Mouse (Mus musculus): ENCODE measurements at regions not wholly inside any gene's neighbourhood (a gene's known extent, or its start where the extent isn't known, plus 50 kb on each side); places are given as distances from the start of the nearest gene placed in this dataset.

- no peaks in the 10 kb centered on the region for H3K36me3 ChIP-seq (ENCODE audit: control insufficient read depth, insufficient read depth, low read length)
- H3K27ac ChIP-seq (ENCODE audit: low read length) = no peak overlapping the region
- no peak overlapping the region for H3K4me2 ChIP-seq (ENCODE audit: low read depth, low read length)
- 69% methylated on average over 5 of the region's 5 CpGs for WGBS
- H3K9me3 ChIP-seq (ENCODE audit: control insufficient read depth, low read length) = no peaks in the 10 kb centered on the region
- no peaks in the 10 kb centered on the region for H3K4me1 ChIP-seq (ENCODE audit: control insufficient read depth, insufficient read depth, low read length)
- H3K4me3 ChIP-seq (ENCODE audit: low read length) = no peak overlapping the region
- ATAC-seq = no peak
- H3K9ac ChIP-seq (ENCODE audit: low read depth, low read length) = no peak overlapping the region
- H3K27me3 ChIP-seq (replicated peaks; ENCODE audit: control insufficient read depth, insufficient read depth, low read length) = no peaks in the 10 kb centered on the region
Observed at GRCm38 (mm10) chr5:118815783-118816182, 255.3 kb downstream of the Med13l start.

GRCm38 (mm10) chr5:118818294-118818693 lies 257.8 kb downstream of the Med13l start:
- Histone ChIP-seq H3K36me3 (ENCODE audit: control insufficient read depth, insufficient read depth, low read length) (no peaks in the 10 kb centered on the region), H3K27me3 (replicated peaks; ENCODE audit: control insufficient read depth, insufficient read depth, low read length) (no peaks in the 10 kb centered on the region), H3K4me1 (ENCODE audit: control insufficient read depth, insufficient read depth, low read length) (no peaks in the 10 kb centered on the region), H3K27ac (ENCODE audit: low read length) (no peak overlapping the region), H3K9ac (ENCODE audit: low read depth, low read length) (no peak overlapping the region), H3K4me3 (ENCODE audit: low read length) (no peak overlapping the region), H3K4me2 (ENCODE audit: low read depth, low read length) (no peak overlapping the region), H3K9me3 (ENCODE audit: control insufficient read depth, low read length) (peaks cover 7% of the 10 kb centered on the region; the same call in 1 of the 2 replicates)
- ATAC-seq = no peak
- 39% methylated on average over 7 of the region's 7 CpGs for WGBS

GRCm38 (mm10) chr5:118824791-118825190 lies 264.3 kb downstream of the Med13l start:
- Histone ChIP-seq H3K36me3 (ENCODE audit: control insufficient read depth, insufficient read depth, low read length) (no peaks in the 10 kb centered on the region), H3K4me1 (ENCODE audit: control insufficient read depth, insufficient read depth, low read length) (0 out of 2 replicates have a peak, but pooled peaks cover 2% of the 10 kb centered on the region), H3K4me2 (ENCODE audit: low read depth, low read length) (no peak overlapping the region), H3K9me3 (ENCODE audit: control insufficient read depth, low read length) (peaks cover 7% of the 10 kb centered on the region; the same call in 1 of the 2 replicates), H3K27ac (ENCODE audit: low read length) (no peak overlapping the region), H3K4me3 (ENCODE audit: low read length) (no peak overlapping the region), H3K9ac (ENCODE audit: low read depth, low read length) (no peak overlapping the region), H3K27me3 (replicated peaks; ENCODE audit: control insufficient read depth, insufficient read depth, low read length) (no peaks in the 10 kb centered on the region)
- no peak for ATAC-seq
- WGBS = 80% methylated on average over 10 of the region's 10 CpGs

- H3K4me3 ChIP-seq (ENCODE audit: low read length) = no peak overlapping the region
- H3K4me1 ChIP-seq (ENCODE audit: control insufficient read depth, insufficient read depth, low read length) = 0 out of 2 replicates have a peak, but pooled peaks cover 2% of the 10 kb centered on the region
- H3K27ac ChIP-seq (ENCODE audit: low read length) = no peak overlapping the region
- H3K36me3 ChIP-seq (ENCODE audit: control insufficient read depth, insufficient read depth, low read length) = no peaks in the 10 kb centered on the region
- ATAC-seq = no peak
- no peaks in the 10 kb centered on the region for H3K9me3 ChIP-seq (ENCODE audit: control insufficient read depth, low read length)
- H3K27me3 ChIP-seq (replicated peaks; ENCODE audit: control insufficient read depth, insufficient read depth, low read length) = no peaks in the 10 kb centered on the region
- 33% methylated on average over 14 of the region's 14 CpGs for WGBS
- no peak overlapping the region for H3K4me2 ChIP-seq (ENCODE audit: low read depth, low read length)
- H3K9ac ChIP-seq (ENCODE audit: low read depth, low read length) = no peak overlapping the region
Observed at GRCm38 (mm10) chr5:118829031-118829698, 268.7 kb downstream of the Med13l start.

GRCm38 (mm10) chr5:118832701-118833100 lies 272.2 kb downstream of the Med13l start:
- no peak overlapping the region for H3K27ac ChIP-seq (ENCODE audit: low read length)
- ATAC-seq = no peak
- H3K36me3 ChIP-seq (ENCODE audit: control insufficient read depth, insufficient read depth, low read length) = no peaks in the 10 kb centered on the region
- 31% methylated on average over 6 of the region's 6 CpGs for WGBS
- no peaks in the 10 kb centered on the region for H3K27me3 ChIP-seq (replicated peaks; ENCODE audit: control insufficient read depth, insufficient read depth, low read length)
- H3K9ac ChIP-seq (ENCODE audit: low read depth, low read length) = no peak overlapping the region
- H3K4me2 ChIP-seq (ENCODE audit: low read depth, low read length) = no peak overlapping the region
- H3K4me3 ChIP-seq (ENCODE audit: low read length) = no peak overlapping the region
- H3K4me1 ChIP-seq (ENCODE audit: control insufficient read depth, insufficient read depth, low read length) = 0 out of 2 replicates have a peak, but pooled peaks cover 2% of the 10 kb centered on the region
- no peaks in the 10 kb centered on the region for H3K9me3 ChIP-seq (ENCODE audit: control insufficient read depth, low read length)

GRCm38 (mm10) chr5:118834129-118834528 lies 273.6 kb downstream of the Med13l start:
- Histone ChIP-seq H3K4me2 (ENCODE audit: low read depth, low read length) (no peak overlapping the region), H3K4me3 (ENCODE audit: low read length) (no peak overlapping the region), H3K36me3 (ENCODE audit: control insufficient read depth, insufficient read depth, low read length) (no peaks in the 10 kb centered on the region), H3K27ac (ENCODE audit: low read length) (no peak overlapping the region), H3K9me3 (ENCODE audit: control insufficient read depth, low read length) (no peaks in the 10 kb centered on the region), H3K4me1 (ENCODE audit: control insufficient read depth, insufficient read depth, low read length) (0 out of 2 replicates have a peak, but pooled peaks cover under 1% of the 10 kb centered on the region), H3K27me3 (replicated peaks; ENCODE audit: control insufficient read depth, insufficient read depth, low read length) (no peaks in the 10 kb centered on the region), H3K9ac (ENCODE audit: low read depth, low read length) (no peak overlapping the region)
- 93% methylated on average over 5 of the region's 5 CpGs for WGBS
- ATAC-seq = no peak

- H3K9ac ChIP-seq (ENCODE audit: low read depth, low read length) = no peak overlapping the region
- 0 out of 2 replicates have a peak, but pooled peaks cover 3% of the 10 kb centered on the region for H3K4me1 ChIP-seq (ENCODE audit: control insufficient read depth, insufficient read depth, low read length)
- WGBS = 61% methylated on average over 1 of the region's 1 CpGs
- no peak overlapping the region for H3K4me2 ChIP-seq (ENCODE audit: low read depth, low read length)
- H3K36me3 ChIP-seq (ENCODE audit: control insufficient read depth, insufficient read depth, low read length) = no peaks in the 10 kb centered on the region
- H3K4me3 ChIP-seq (ENCODE audit: low read length) = no peak overlapping the region
- H3K27ac ChIP-seq (ENCODE audit: low read length) = no peak overlapping the region
- no peaks in the 10 kb centered on the region for H3K27me3 ChIP-seq (replicated peaks; ENCODE audit: control insufficient read depth, insufficient read depth, low read length)
- H3K9me3 ChIP-seq (ENCODE audit: control insufficient read depth, low read length) = no peaks in the 10 kb centered on the region
- no peak for ATAC-seq
Observed at GRCm38 (mm10) chr5:118837001-118837400, 276.5 kb downstream of the Med13l start.

- Histone ChIP-seq H3K36me3 (ENCODE audit: control insufficient read depth, insufficient read depth, low read length) (no peaks in the 10 kb centered on the region), H3K4me1 (ENCODE audit: control insufficient read depth, insufficient read depth, low read length) (0 out of 2 replicates have a peak, but pooled peaks cover 3% of the 10 kb centered on the region), H3K27me3 (replicated peaks; ENCODE audit: control insufficient read depth, insufficient read depth, low read length) (no peaks in the 10 kb centered on the region), H3K9me3 (ENCODE audit: control insufficient read depth, low read length) (no peaks in the 10 kb centered on the region), H3K27ac (ENCODE audit: low read length) (no peak overlapping the region), H3K9ac (ENCODE audit: low read depth, low read length) (no peak overlapping the region), H3K4me2 (ENCODE audit: low read depth, low read length) (no peak overlapping the region), H3K4me3 (ENCODE audit: low read length) (no peak overlapping the region)
- ATAC-seq = peak; percentile 61
- 53% methylated on average over 7 of the region's 7 CpGs for whole genome bisulfite sequencing
Observed at GRCm38 (mm10) chr5:118838421-118838820, 277.9 kb downstream of the Med13l start.

GRCm38 (mm10) chr5:118839916-118840315 lies 279.4 kb downstream of the Med13l start:
- H3K36me3 ChIP-seq (ENCODE audit: control insufficient read depth, insufficient read depth, low read length) = no peaks in the 10 kb centered on the region
- 0 out of 2 replicates have a peak, but pooled peaks cover 3% of the 10 kb centered on the region for H3K4me1 ChIP-seq (ENCODE audit: control insufficient read depth, insufficient read depth, low read length)
- H3K4me3 ChIP-seq (ENCODE audit: low read length) = no peak overlapping the region
- H3K4me2 ChIP-seq (ENCODE audit: low read depth, low read length) = no peak overlapping the region
- no peak overlapping the region for H3K27ac ChIP-seq (ENCODE audit: low read length)
- H3K9ac ChIP-seq (ENCODE audit: low read depth, low read length) = no peak overlapping the region
- WGBS = 59% methylated on average over 5 of the region's 5 CpGs
- no peaks in the 10 kb centered on the region for H3K9me3 ChIP-seq (ENCODE audit: control insufficient read depth, low read length)
- ATAC-seq = no peak
- H3K27me3 ChIP-seq (replicated peaks; ENCODE audit: control insufficient read depth, insufficient read depth, low read length) = no peaks in the 10 kb centered on the region
